In the genomic region with DNA sequence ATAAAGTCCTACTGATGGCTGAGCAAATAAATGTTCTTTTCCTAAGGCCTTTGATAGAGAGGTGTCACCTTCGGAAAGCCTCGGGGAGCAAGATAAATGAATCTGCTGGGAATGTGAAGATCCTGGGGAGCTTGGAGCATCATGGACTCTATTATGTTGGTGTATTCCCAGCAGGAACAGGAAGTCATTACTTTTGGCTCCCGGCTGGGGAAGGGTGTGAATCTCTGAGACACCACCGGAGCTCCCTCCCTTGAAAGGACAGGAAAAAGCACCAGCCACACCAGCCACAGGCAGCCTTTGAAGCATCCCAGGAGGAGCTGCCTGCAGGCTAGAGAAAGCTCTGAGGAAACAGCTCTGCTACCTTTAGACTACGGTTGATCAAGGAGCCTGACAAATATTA, we compare ENCODE assay signal across 17 mouse cellular contexts.
DNase-seq lines count a peak whose midpoint lies in the region; ATAC-seq and TF ChIP-seq lines count a peak whose summit lies in the region.
"Had no signal": no experiment of that assay in that cellular context is flagged by ENCODE, and none has a peak within 500 bp of the region (broad histone marks: within the 10 kb centered on the region; RNA-seq: fewer than 3 reads in every experiment).

No protein-coding gene starts in this region.

- no peaks in the 10 kb centered on the region for H3K9me3 ChIP-seq in stomach, embryonic 15.5 days
- H3K9me3 ChIP-seq: forebrain, embryonic 12.5 days; limb, embryonic 15.5 days had no signal

- TF ChIP-seq CTCF in brain, embryonic 14.5 days (IDR thresholded peaks at IDR 0.05; ENCODE audit: borderline replicate concordance, extremely low read depth, insufficient read depth, insufficient read length) = no peak

- H3K27me3 ChIP-seq in stomach, embryonic 15.5 days (replicated peaks) = no peaks in the 10 kb centered on the region
- H3K27me3 ChIP-seq: forebrain, embryonic 12.5 days; limb, embryonic 15.5 days had no signal

- ATAC-seq in stomach, embryonic 15.5 days (ENCODE audit: insufficient read depth, low FRiP score, low read depth) = 0 out of 2 replicates have a peak, but pooled peaks have one; percentile 10

- peak; percentile 1 for DNase-seq in lung, postnatal 10 days
- DNase-seq in lung, postnatal 25 days (ENCODE audit: low spot score) = no peak
- DNase-seq in R1 (ENCODE audit: low read depth, low spot score) = peak; percentile 86
- peak; percentile 15 for DNase-seq in brain, embryonic 14.5 days (ENCODE audit: low read depth)
- no peak for DNase-seq in right cerebral cortex, postnatal 25 days
- DNase-seq in ovary, postnatal 36 days (ENCODE audit: low spot score) = no peak
- DNase-seq: adrenal gland, postnatal 10 days; cerebellum, adult 8-10 months; gastrocnemius, postnatal 25 days; kidney, adult 8-10 months; layer of hippocampus, postnatal 36 days; lung, adult 2 months; right cerebral cortex, postnatal 4 days had no signal

- no peak overlapping the region for H3K9ac ChIP-seq in stomach, embryonic 15.5 days
- H3K9ac ChIP-seq: forebrain, embryonic 12.5 days; limb, embryonic 15.5 days had no signal

- no peak overlapping the region for H3K4me2 ChIP-seq in stomach, embryonic 15.5 days
- H3K4me2 ChIP-seq: forebrain, embryonic 12.5 days; heart, embryonic 11.5 days; limb, embryonic 15.5 days had no signal

- H3K4me3 ChIP-seq in stomach, embryonic 15.5 days (replicated peaks) = no peak overlapping the region
- H3K4me3 ChIP-seq: forebrain, embryonic 12.5 days; limb, embryonic 15.5 days had no signal

- no peaks in the 10 kb centered on the region for H3K4me1 ChIP-seq in stomach, embryonic 15.5 days
- H3K4me1 ChIP-seq: limb, embryonic 15.5 days had no signal

- H3K27ac ChIP-seq in stomach, embryonic 15.5 days = no peak overlapping the region
- H3K27ac ChIP-seq: forebrain, embryonic 12.5 days; limb, embryonic 15.5 days had no signal

- TF ChIP-seq POLR2A in brain, embryonic 14.5 days (IDR thresholded peaks at IDR 0.05; ENCODE audit: borderline replicate concordance, extremely low read depth, insufficient read depth, insufficient read length, poor library complexity, severe bottlenecking) = no peak

- H3K36me3 ChIP-seq in stomach, embryonic 15.5 days = no peaks in the 10 kb centered on the region
- H3K36me3 ChIP-seq: forebrain, embryonic 12.5 days; limb, embryonic 15.5 days had no signal

- 5% methylated on average over 5 of the region's 5 CpGs for WGBS in stomach, embryonic 15.5 days

Comparison
In these comparisons a context has a peak if more than half of its experiments do, and no peak if none do; other contexts are left out.
1. DNase-seq: peak in lung, postnatal 10 days (single experiment), R1 (single experiment) and brain, embryonic 14.5 days (single experiment); none in lung, postnatal 25 days (single experiment), right cerebral cortex, postnatal 25 days (single experiment) and ovary, postnatal 36 days (single experiment).